Mouse (Mus musculus): ENCODE data around the gene Dolk. TPM values are rescaled to one million over a fixed set of nuclear protein-coding genes. Genes with fewer than 3 reads are reported as not detected.

The Dolk gene
- polyA plus RNA-seq (2016; fragmentation: Nextera tagmentation; extraction: Ambion mirVana), result 26.6 and 27.1 TPM in 2 replicates

DNA sequence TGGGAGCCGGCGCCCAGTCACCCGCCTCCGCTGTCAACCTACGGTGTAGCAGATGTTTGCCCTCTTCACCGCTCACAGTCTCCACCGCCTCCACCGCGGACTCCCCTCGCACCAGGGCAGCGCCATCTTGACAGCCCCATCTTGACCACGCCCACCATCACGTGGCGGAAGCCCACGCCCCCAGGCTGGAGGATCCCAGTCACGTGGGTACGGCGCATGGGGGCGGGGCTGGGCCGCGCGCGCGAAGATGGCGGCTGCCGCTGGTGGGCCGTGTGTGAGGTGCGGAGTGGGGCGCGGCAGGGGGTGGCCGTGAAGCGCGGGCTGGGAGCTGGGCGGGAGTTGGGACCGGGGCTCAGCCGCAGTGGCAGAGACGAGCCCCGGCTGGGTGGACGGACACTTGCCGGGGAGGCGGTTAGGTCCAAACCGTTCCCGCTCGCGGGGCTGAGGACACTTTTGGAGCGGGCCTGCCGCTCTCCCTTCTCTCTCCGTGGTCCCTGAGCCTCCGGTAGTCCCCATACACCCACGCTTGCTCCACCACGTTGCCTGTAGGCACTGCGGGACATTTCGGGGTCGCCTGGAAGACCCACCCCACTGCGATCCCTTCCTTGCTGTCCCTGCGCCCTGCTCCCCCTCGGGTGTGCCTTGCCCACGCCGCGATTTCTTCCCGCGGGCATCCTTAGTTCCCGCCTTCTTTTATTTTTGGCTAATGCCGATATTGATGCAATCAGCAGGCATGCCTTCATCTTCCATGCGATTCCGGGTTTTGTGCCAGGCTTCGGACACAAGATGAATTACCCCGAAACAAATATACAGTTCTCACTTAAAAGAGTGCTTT lies at the start of gene Dolk, which contains the start of gene Nup188:
Gene Dolk, minus strand, starts transcription at position 143 of the 835 bp plus-strand sequence.
Gene Nup188, plus strand, starts transcription at position 206 of the 835 bp plus-strand sequence.
- ATAC-seq (ENCODE audit: insufficient number of reproducible peaks, low FRiP score), result peak; percentile 96
- peaks cover 27% of the 10 kb centered on the region for H3K36me3 ChIP-seq
- no peaks in the 10 kb centered on the region for H3K27me3 ChIP-seq (replicated peaks)
- H3K4me3 ChIP-seq, result peak within 1 kb of the TSS; percentile 73
- peaks cover 23% of the 10 kb centered on the region for H3K4me1 ChIP-seq (replicated peaks)
- H3K27ac ChIP-seq (ENCODE audit: poor library complexity, severe bottlenecking), result peak within 1 kb of the TSS; percentile 44
- peak within 1 kb of the TSS; percentile 98 for H3K4me2 ChIP-seq
- under 1% methylated on average over 61 of the region's 68 CpGs for WGBS
- 0 out of 2 replicates have a peak, but pooled peaks cover 3% of the 10 kb centered on the region for H3K9me3 ChIP-seq (replicated peaks)
- H3K9ac ChIP-seq, result peak within 1 kb of the TSS; percentile 87

DNA sequence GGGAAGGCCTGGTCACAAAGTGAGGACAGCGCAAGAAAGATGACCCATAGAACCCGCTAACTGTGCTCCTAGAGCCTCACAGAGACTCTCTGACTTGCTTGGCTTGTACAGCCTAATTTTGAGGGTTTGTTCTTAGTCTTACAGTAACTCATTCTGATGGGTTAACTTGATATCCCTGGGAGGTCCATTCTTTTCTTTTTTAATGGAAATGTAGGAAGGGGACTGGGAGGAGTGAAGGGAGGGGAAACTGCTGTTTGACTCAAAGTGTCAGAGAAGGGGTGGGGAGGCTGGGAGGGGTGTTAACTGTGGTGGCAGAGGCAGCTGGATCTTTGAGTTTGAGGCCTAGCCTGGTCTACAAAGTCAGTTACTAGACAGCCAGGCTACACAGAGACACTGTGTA lies 49.2 kb upstream of the Dolk start:
- 95% methylated on average over 2 of the region's 2 CpGs for WGBS

DNA sequence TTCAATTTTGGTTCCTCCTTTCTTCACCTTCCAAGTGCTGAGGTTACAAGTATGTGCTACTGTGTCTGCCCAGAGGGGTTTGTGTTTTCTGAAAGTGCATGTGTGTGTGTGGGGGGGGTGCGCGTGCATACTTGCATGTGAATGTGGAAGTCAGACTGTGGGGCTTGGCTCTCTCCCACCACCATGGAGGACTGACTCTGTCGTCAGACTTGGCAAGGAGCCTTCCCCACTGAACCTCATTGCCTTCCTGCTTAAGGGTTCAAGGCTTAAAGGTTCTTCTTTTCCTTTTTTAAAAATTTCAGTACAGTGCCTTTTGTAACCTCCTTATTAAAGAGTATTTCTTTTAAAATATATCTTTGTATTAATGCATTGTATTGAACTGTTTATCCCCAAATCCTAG lies 42.7 kb upstream of the Dolk start:
- Histone ChIP-seq H3K27ac (ENCODE audit: poor library complexity, severe bottlenecking) (no peak overlapping the region), H3K4me2 (no peak overlapping the region), H3K4me1 (replicated peaks) (no peaks in the 10 kb centered on the region), H3K4me3 (no peak overlapping the region), H3K27me3 (replicated peaks) (no peaks in the 10 kb centered on the region), H3K9me3 (replicated peaks) (no peaks in the 10 kb centered on the region), H3K9ac (no peak overlapping the region), H3K36me3 (peaks cover 97% of the 10 kb centered on the region)
- no peak for ATAC-seq (ENCODE audit: insufficient number of reproducible peaks, low FRiP score)
- 93% methylated on average over 3 of the region's 3 CpGs for WGBS

More for the DNA sequence above, 49.2 kb upstream of the Dolk start:
- no peak overlapping the region for H3K4me2 ChIP-seq
- H3K9ac ChIP-seq, result no peak overlapping the region
- H3K4me1 ChIP-seq (replicated peaks), result 0 out of 2 replicates have a peak, but pooled peaks cover 5% of the 10 kb centered on the region
- H3K27me3 ChIP-seq (replicated peaks), result no peaks in the 10 kb centered on the region
- H3K4me3 ChIP-seq, result no peak overlapping the region
- H3K36me3 ChIP-seq, result peaks cover 96% of the 10 kb centered on the region
- H3K9me3 ChIP-seq (replicated peaks), result no peaks in the 10 kb centered on the region
- ATAC-seq (ENCODE audit: insufficient number of reproducible peaks, low FRiP score), result no peak
- no peak overlapping the region for H3K27ac ChIP-seq (ENCODE audit: poor library complexity, severe bottlenecking)

DNA sequence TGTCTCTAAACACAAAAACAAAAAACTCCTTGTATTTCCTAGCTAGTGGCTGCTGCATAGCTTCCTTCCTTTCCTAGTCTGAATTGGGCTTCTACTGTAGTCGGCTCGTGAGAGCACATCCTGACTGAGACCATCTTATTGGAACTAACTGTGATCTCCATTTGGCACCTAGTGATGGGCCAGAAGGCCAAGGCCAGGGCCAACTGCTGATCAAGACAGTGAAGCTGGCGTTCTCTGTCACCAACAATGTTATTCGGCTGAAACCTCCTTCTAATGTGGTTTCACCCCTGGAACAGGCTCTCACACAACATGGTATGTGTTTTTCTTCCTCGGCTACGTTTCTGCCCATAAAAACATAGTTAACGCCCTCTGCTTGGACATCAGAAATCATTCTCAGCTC lies 41.1 kb upstream of the Dolk start:
- no peaks in the 10 kb centered on the region for H3K9me3 ChIP-seq (replicated peaks)
- no peak for ATAC-seq (ENCODE audit: insufficient number of reproducible peaks, low FRiP score)

DNA sequence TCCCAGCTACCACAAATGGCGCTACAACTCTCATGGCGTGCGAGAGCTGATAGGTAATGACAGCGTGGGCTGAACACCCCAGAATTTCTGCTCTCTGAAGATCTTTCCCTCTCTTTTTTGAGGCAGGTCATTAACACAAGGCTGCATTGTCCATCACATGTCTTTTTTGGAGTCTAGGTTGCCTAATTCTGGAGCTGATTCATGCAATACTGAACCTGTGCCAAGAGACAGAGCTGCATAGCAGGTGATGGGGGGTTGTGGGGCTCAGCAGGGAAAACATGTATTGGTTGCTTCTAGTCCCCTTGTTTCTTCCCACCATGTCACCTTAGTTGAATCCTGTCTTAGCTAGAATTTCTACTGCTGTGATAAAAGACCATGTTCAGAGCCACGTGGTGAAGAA lies 39.2 kb upstream of the Dolk start:
- WGBS, result 92% methylated on average over 5 of the region's 5 CpGs
- Histone ChIP-seq H3K4me3 (no peak overlapping the region), H3K27me3 (replicated peaks) (no peaks in the 10 kb centered on the region), H3K9ac (no peak overlapping the region), H3K27ac (ENCODE audit: poor library complexity, severe bottlenecking) (no peak overlapping the region), H3K9me3 (replicated peaks) (no peaks in the 10 kb centered on the region), H3K4me1 (replicated peaks) (no peaks in the 10 kb centered on the region), H3K36me3 (peaks cover 96% of the 10 kb centered on the region), H3K4me2 (no peak overlapping the region)
- no peak for ATAC-seq (ENCODE audit: insufficient number of reproducible peaks, low FRiP score)

More for the DNA sequence above, 41.1 kb upstream of the Dolk start:
- Histone ChIP-seq H3K27ac (ENCODE audit: poor library complexity, severe bottlenecking) (no peak overlapping the region), H3K27me3 (replicated peaks) (no peaks in the 10 kb centered on the region), H3K4me1 (replicated peaks) (no peaks in the 10 kb centered on the region), H3K4me3 (no peak overlapping the region), H3K4me2 (no peak overlapping the region), H3K9ac (no peak overlapping the region), H3K36me3 (peaks cover 97% of the 10 kb centered on the region)
- WGBS, result 86% methylated on average over 7 of the region's 7 CpGs

DNA sequence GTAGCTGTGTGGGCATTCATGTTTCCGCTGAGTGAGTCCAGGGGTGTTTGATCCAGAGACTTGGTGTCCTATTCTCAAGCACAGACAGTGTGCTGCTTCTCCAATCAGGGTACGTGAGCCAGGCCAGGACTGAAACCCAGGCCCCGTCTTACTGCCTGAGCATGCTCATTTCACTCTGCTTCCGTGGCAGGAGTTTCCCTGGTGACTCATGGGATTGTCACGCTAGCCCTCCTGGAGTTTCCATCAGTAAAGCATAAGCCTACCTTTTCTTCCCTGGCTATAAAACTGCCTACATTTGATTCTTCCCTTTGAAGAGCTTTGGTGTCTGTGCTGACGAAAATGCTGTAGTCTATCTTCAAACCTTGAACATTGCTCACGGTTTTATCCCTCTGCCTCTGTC lies 37.0 kb upstream of the Dolk start:
- Histone ChIP-seq H3K4me1 (replicated peaks) (no peaks in the 10 kb centered on the region), H3K4me2 (no peak overlapping the region), H3K27ac (ENCODE audit: poor library complexity, severe bottlenecking) (no peak overlapping the region), H3K27me3 (replicated peaks) (no peaks in the 10 kb centered on the region), H3K4me3 (no peak overlapping the region), H3K36me3 (peaks cover 91% of the 10 kb centered on the region), H3K9me3 (replicated peaks) (no peaks in the 10 kb centered on the region), H3K9ac (no peak overlapping the region)
- 89% methylated on average over 7 of the region's 7 CpGs for WGBS
- ATAC-seq (ENCODE audit: insufficient number of reproducible peaks, low FRiP score), result no peak

DNA sequence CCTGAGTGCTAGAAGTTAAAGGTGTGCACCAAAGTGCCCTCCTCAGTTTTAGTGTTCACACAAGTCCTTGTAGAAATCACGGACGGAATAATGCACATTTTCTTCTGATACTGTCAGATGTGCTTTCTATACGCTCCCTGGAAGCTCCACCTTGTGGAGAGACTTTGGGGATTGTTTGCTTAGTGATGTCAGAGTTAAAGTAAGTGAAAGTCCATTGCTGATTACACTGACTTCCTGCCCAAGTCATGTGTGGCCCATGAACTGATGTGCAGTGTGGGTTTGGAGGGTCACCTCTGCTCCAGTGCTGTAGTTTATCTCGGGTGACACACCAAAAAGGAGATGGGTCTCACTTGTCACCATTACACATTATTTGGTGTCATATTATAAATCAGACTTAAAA lies 33.1 kb upstream of the Dolk start:
- H3K4me3 ChIP-seq, result no peak overlapping the region
- H3K9me3 ChIP-seq (replicated peaks), result no peaks in the 10 kb centered on the region
- ATAC-seq (ENCODE audit: insufficient number of reproducible peaks, low FRiP score), result no peak
- WGBS, result 82% methylated on average over 4 of the region's 4 CpGs
- peaks cover 92% of the 10 kb centered on the region for H3K36me3 ChIP-seq
- no peaks in the 10 kb centered on the region for H3K4me1 ChIP-seq (replicated peaks)
- H3K4me2 ChIP-seq, result no peak overlapping the region
- no peak overlapping the region for H3K9ac ChIP-seq
- H3K27me3 ChIP-seq (replicated peaks), result no peaks in the 10 kb centered on the region
- H3K27ac ChIP-seq (ENCODE audit: poor library complexity, severe bottlenecking), result no peak overlapping the region

DNA sequence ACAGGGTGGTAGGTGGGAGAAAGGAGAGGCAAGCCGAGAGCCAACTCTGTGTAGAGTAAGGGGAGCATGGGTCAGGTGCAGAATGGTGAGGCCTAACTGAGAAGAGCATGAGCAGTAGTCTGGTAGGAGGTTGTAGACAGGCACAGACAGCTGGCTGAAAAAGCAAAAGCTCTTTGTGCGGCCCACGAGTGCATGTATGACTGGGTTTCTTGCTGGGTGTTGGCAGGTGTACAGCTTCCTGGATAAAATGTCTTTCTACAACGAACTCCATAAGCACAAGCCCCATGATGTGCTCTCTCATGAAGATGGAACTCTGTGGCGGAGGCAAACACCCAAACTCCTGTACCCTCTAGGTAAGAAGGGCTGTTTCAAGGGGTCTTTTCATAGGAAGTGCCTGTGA lies 30.8 kb upstream of the Dolk start:
- H3K4me1 ChIP-seq (replicated peaks), result no peaks in the 10 kb centered on the region
- 92% methylated on average over 5 of the region's 5 CpGs for WGBS
- no peak overlapping the region for H3K9ac ChIP-seq
- H3K4me3 ChIP-seq, result no peak overlapping the region
- no peaks in the 10 kb centered on the region for H3K9me3 ChIP-seq (replicated peaks)
- no peak for ATAC-seq (ENCODE audit: insufficient number of reproducible peaks, low FRiP score)
- no peak overlapping the region for H3K4me2 ChIP-seq
- H3K27ac ChIP-seq (ENCODE audit: poor library complexity, severe bottlenecking), result no peak overlapping the region
- no peaks in the 10 kb centered on the region for H3K27me3 ChIP-seq (replicated peaks)
- peaks cover 92% of the 10 kb centered on the region for H3K36me3 ChIP-seq

DNA sequence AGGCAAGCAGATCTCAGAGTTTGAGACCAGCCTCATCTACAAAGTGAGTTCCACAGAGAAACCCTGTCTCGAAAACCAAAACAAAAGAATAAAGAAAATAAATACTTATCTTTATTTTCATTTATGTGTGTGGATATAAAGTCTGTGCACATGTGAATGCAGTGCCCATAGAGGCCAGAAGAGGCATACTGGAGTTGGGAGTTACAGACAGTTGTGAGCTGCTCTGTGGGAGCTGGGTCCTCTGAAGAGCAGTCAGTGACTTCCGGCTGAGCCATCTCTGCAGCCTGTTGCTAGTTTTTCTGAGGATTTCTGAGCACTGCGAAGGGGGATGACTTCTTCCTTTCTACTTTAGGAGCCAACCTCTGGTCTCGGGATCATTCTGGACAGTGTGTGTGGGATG lies 30.0 kb upstream of the Dolk start:
- Histone ChIP-seq H3K27me3 (replicated peaks) (no peaks in the 10 kb centered on the region), H3K27ac (ENCODE audit: poor library complexity, severe bottlenecking) (no peak overlapping the region), H3K4me3 (no peak overlapping the region), H3K4me2 (no peak overlapping the region), H3K9ac (no peak overlapping the region), H3K9me3 (replicated peaks) (no peaks in the 10 kb centered on the region), H3K36me3 (peaks cover 90% of the 10 kb centered on the region), H3K4me1 (replicated peaks) (no peaks in the 10 kb centered on the region)
- no peak for ATAC-seq (ENCODE audit: insufficient number of reproducible peaks, low FRiP score)
- WGBS, result 92% methylated on average over 4 of the region's 4 CpGs

DNA sequence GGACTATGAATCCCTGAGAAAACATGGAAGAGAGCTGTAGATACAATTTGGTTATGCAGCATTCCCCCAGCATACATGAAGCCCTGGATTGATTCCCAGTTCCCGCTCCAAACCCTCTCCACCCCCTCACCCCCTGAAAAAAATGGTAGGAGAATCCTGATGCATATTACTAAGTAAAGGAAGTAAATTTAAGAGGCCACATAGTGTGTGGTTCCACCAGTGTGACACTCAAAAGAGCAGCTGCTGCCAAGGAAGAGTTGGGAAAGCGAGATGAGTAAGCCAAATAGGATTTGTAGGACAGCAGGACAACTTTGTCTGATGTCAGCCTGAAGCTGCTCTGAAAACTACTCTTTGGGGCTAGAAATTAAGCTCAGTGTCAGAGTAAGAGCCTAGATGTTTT lies 25.3 kb upstream of the Dolk start:
- Histone ChIP-seq H3K4me2 (no peak overlapping the region), H3K9me3 (replicated peaks) (no peaks in the 10 kb centered on the region), H3K36me3 (peaks cover 97% of the 10 kb centered on the region), H3K4me3 (no peak overlapping the region), H3K9ac (no peak overlapping the region), H3K27me3 (replicated peaks) (no peaks in the 10 kb centered on the region), H3K4me1 (replicated peaks) (no peaks in the 10 kb centered on the region), H3K27ac (ENCODE audit: poor library complexity, severe bottlenecking) (no peak overlapping the region)
- no peak for ATAC-seq (ENCODE audit: insufficient number of reproducible peaks, low FRiP score)
- 91% methylated on average over 2 of the region's 2 CpGs for WGBS

DNA sequence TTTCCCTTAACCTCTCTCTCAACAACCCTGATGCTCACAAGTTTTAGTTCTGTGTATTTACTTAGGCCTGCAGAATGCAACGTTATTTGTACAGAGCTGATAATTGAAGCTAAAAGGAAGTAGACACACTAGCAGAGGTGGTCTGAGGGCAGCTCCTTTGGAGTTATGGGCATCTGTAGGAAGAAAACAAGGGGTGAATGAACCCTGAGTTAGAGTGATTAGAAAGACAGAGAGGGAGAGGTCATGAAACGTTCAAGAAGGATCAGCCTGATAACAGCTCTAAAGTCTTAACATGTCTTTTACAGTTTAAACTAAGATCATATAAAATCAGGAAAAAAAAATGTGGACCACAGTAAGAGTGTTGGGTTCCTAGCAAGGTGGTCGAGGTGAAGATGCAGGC lies 23.2 kb upstream of the Dolk start:
- no peak overlapping the region for H3K9ac ChIP-seq
- H3K36me3 ChIP-seq, result peaks cover 98% of the 10 kb centered on the region
- no peak overlapping the region for H3K4me2 ChIP-seq
- no peaks in the 10 kb centered on the region for H3K9me3 ChIP-seq (replicated peaks)
- H3K4me1 ChIP-seq (replicated peaks), result no peaks in the 10 kb centered on the region
- no peak for ATAC-seq (ENCODE audit: insufficient number of reproducible peaks, low FRiP score)
- no peak overlapping the region for H3K4me3 ChIP-seq
- WGBS, result 74% methylated on average over 3 of the region's 3 CpGs
- no peaks in the 10 kb centered on the region for H3K27me3 ChIP-seq (replicated peaks)
- H3K27ac ChIP-seq (ENCODE audit: poor library complexity, severe bottlenecking), result no peak overlapping the region

All from heart, embryonic 12.5 days (tissue).